In genomic region chr19:29647651-29648549, GRCm38 (mm10) we compare ENCODE assay signal across 8 mouse cellular contexts. TPM values are rescaled to one million over a fixed set of nuclear protein-coding genes. Genes with fewer than 3 reads are reported as not detected.
DNase-seq lines count a peak whose midpoint lies in the region; ATAC-seq and TF ChIP-seq lines count a peak whose summit lies in the region.

Gene Ermp1, minus strand, starts transcription at chr19:29648415.

- peak within 1 kb of the TSS; percentile 86 for H3K4me3 ChIP-seq in embryonic facial prominence, embryonic 13.5 days
- peak within 1 kb of the TSS; percentile 77 for H3K4me3 ChIP-seq in heart, adult 2 months
- H3K4me3 ChIP-seq in limb, embryonic 13.5 days: peak within 1 kb of the TSS; percentile 84
- H3K4me3 ChIP-seq in midbrain, embryonic 16.5 days (ENCODE audit: low read depth, low read length): peak within 1 kb of the TSS; percentile 76

- peaks cover 3% of the 10 kb centered on the region; the same call in 1 of the 2 replicates for H3K9me3 ChIP-seq in embryonic facial prominence, embryonic 13.5 days
- peaks cover 5% of the 10 kb centered on the region; the same call in 1 of the 2 replicates for H3K9me3 ChIP-seq in limb, embryonic 13.5 days
- H3K9me3 ChIP-seq in midbrain, embryonic 16.5 days (replicated peaks; ENCODE audit: control insufficient read depth, low read length, poor library complexity, severe bottlenecking): peaks cover 2% of the 10 kb centered on the region; the same call in 1 of the 2 replicates

- TF ChIP-seq EP300 in heart, adult 2 months (IDR thresholded peaks at IDR 0.05; ENCODE audit: insufficient read depth, low read depth, low read length): peak; percentile 66; the same call in 1 of the 2 replicates

- peak within 1 kb of the TSS; percentile 92 for H3K27ac ChIP-seq in embryonic facial prominence, embryonic 13.5 days
- H3K27ac ChIP-seq in heart, adult 2 months: peak within 1 kb of the TSS; percentile 82
- H3K27ac ChIP-seq in limb, embryonic 13.5 days: peak within 1 kb of the TSS; percentile 79
- peak within 1 kb of the TSS; percentile 91 for H3K27ac ChIP-seq in midbrain, embryonic 16.5 days (ENCODE audit: low read length)

- peak within 1 kb of the TSS; percentile 60 for H3K4me2 ChIP-seq in embryonic facial prominence, embryonic 13.5 days
- peak within 1 kb of the TSS; percentile 68 for H3K4me2 ChIP-seq in limb, embryonic 13.5 days (replicated peaks)
- H3K4me2 ChIP-seq in midbrain, embryonic 16.5 days (ENCODE audit: low read length): peak within 1 kb of the TSS; percentile 56

- H3K36me3 ChIP-seq in embryonic facial prominence, embryonic 13.5 days: peaks cover 12% of the 10 kb centered on the region
- H3K36me3 ChIP-seq in heart, adult 2 months (ENCODE audit: control insufficient read depth, insufficient read depth, low read length): no peaks in the 10 kb centered on the region
- H3K36me3 ChIP-seq in limb, embryonic 13.5 days: peaks cover 7% of the 10 kb centered on the region
- no peaks in the 10 kb centered on the region for H3K36me3 ChIP-seq in midbrain, embryonic 16.5 days (ENCODE audit: control insufficient read depth, insufficient read depth, low read length)

- intact Hi-C loops in heart, adult 2 months (cut with DNase I): no loop called here

- TF ChIP-seq CTCF in heart, adult 2 months (IDR thresholded peaks at IDR 0.05): peak; percentile 96; the same call in 1 of the 2 replicates

- TF ChIP-seq POLR2A in heart, adult 2 months (IDR thresholded peaks at IDR 0.05; ENCODE audit: insufficient read depth, low read depth, low read length): peak; percentile 73

- peaks cover 9% of the 10 kb centered on the region for H3K4me1 ChIP-seq in embryonic facial prominence, embryonic 13.5 days
- no peaks in the 10 kb centered on the region; the same call in 1 of the 2 replicates for H3K4me1 ChIP-seq in heart, adult 2 months (ENCODE audit: control insufficient read depth, insufficient read depth, low read length)
- H3K4me1 ChIP-seq in limb, embryonic 13.5 days: 0 out of 2 replicates have a peak, but pooled peaks cover 2% of the 10 kb centered on the region
- H3K4me1 ChIP-seq in midbrain, embryonic 16.5 days (ENCODE audit: control insufficient read depth, insufficient read depth, low read length): peaks cover 5% of the 10 kb centered on the region

- no peaks in the 10 kb centered on the region for H3K79me2 ChIP-seq in heart, adult 2 months (replicated peaks; ENCODE audit: control insufficient read depth, insufficient read depth, low read length)

- DNase-seq in 3134 (ENCODE audit: extremely low read depth, insufficient read length, low spot score): peak; percentile 91
- DNase-seq in adrenal gland, postnatal 36 days: peak; percentile 96 to 97
- DNase-seq in heart, adult 2 months: peak; percentile 95 to 98
- peak; percentile 94 to 97 for DNase-seq in kidney, adult 8-10 months
- peak; percentile 98 to 99 for DNase-seq in spleen, postnatal 10 days (ENCODE audit: low spot score in 2 of 2)

- peak; percentile 86 for ATAC-seq in embryonic facial prominence, embryonic 13.5 days (ENCODE audit: insufficient number of reproducible peaks, insufficient read depth, low FRiP score, low TSS enrichment, low read depth)
- peak; percentile 91 for ATAC-seq in limb, embryonic 13.5 days (ENCODE audit: low FRiP score, low read depth)
- ATAC-seq in midbrain, embryonic 16.5 days: peak; percentile 97

- WGBS in embryonic facial prominence, embryonic 13.5 days: under 1% methylated on average over 90 of the region's 90 CpGs
- under 1% methylated on average over 90 of the region's 90 CpGs for WGBS in heart, adult 2 months
- under 1% methylated on average over 74 of the region's 90 CpGs for WGBS in limb, embryonic 13.5 days
- under 1% methylated on average over 89 of the region's 90 CpGs for WGBS in midbrain, embryonic 16.5 days

- H3K27me3 ChIP-seq in embryonic facial prominence, embryonic 13.5 days: no peaks in the 10 kb centered on the region
- no peaks in the 10 kb centered on the region for H3K27me3 ChIP-seq in heart, adult 2 months (ENCODE audit: control insufficient read depth, insufficient read depth, low read length)
- H3K27me3 ChIP-seq in limb, embryonic 13.5 days: no peaks in the 10 kb centered on the region
- H3K27me3 ChIP-seq in midbrain, embryonic 16.5 days (ENCODE audit: control insufficient read depth, insufficient read depth, low read depth, low read length): no peaks in the 10 kb centered on the region

- peak within 1 kb of the TSS; percentile 86 for H3K9ac ChIP-seq in embryonic facial prominence, embryonic 13.5 days
- peak within 1 kb of the TSS; percentile 96 for H3K9ac ChIP-seq in heart, adult 2 months (ENCODE audit: low read depth, low read length)
- peak within 1 kb of the TSS; percentile 85 for H3K9ac ChIP-seq in limb, embryonic 13.5 days
- peak within 1 kb of the TSS; percentile 81 for H3K9ac ChIP-seq in midbrain, embryonic 16.5 days (ENCODE audit: low read depth, low read length)

RNA-seq across cellular contexts. Expression of gene Ermp1, which starts in this region (rescaled TPM):
- total RNA-seq in adrenal gland, postnatal 36 days (2021): 10 to 100 TPM; 54.2 to 60.9 TPM
- polyA plus RNA-seq in embryonic facial prominence, embryonic 13.5 days (2015; fragmentation: Nextera tagmentation; extraction: Ambion mirVana): 18.5 and 21.9 TPM in 2 replicates
- 10 to 100 TPM in 1 of 2 experiments, 1 to 10 TPM in 1; 8.9 to 10.5 TPM for total RNA-seq in heart, adult 2 months (2021)
- polyA plus RNA-seq in heart, adult 2 months (2012; rRNA removed): 6.5 and 12.0 TPM in 2 replicates
- 13.4 and 13.9 TPM in 2 replicates for polyA plus RNA-seq in limb, embryonic 13.5 days (2015; fragmentation: Nextera tagmentation; extraction: Ambion mirVana)
- polyA plus RNA-seq in midbrain, embryonic 16.5 days (2015; fragmentation: Nextera tagmentation; extraction: Ambion mirVana): 9.4 and 10.9 TPM in 2 replicates

Comparison
In these comparisons a context has a peak if more than half of its experiments do, and no peak if none do; other contexts are left out.
1. Peak in every context shown above with its lines: DNase-seq, ATAC-seq, H3K4me3 ChIP-seq and H3K27ac ChIP-seq.
2. RNA of gene Ermp1 (total RNA-seq): 54.2 to 60.9 TPM in adrenal gland, postnatal 36 days; 8.9 to 10.5 TPM in heart, adult 2 months; every median in the first group is over 4 times any median in the second.